Mouse (Mus musculus): ENCODE data around the gene Acrbp. TPM values are rescaled to one million over a fixed set of nuclear protein-coding genes. Genes with fewer than 3 reads are reported as not detected.
"Not testable (repeated sequence)": the region's sequence is repeated elsewhere in the genome, so short reads cannot be mapped to it uniquely, and the experiment has no call there.

Acrbp gene
- polyA plus RNA-seq (2012; ENCODE audit: insufficient read depth, insufficient read length, missing spikeins): 5.1 and 5.5 TPM in 2 replicates

- Histone ChIP-seq H3K4me1 (ENCODE audit: control insufficient read depth, insufficient read depth, insufficient read length, low read length) (no peaks in the 10 kb centered on the region), H3K4me3 (ENCODE audit: insufficient read depth, low read depth, low read length) (no peak within 1 kb of the TSS), H3K27ac (replicated peaks; ENCODE audit: low read depth, low read length) (no peak within 1 kb of the TSS)
These were observed at the start of gene Acrbp for GRCm38 (mm10) chr6:125049678-125050077. Gene Acrbp, plus strand, starts transcription at chr6:125049689.

- Histone ChIP-seq H3K27ac (replicated peaks; ENCODE audit: low read depth, low read length) (no peak overlapping the region), H3K4me3 (ENCODE audit: insufficient read depth, low read depth, low read length) (no peak overlapping the region), H3K4me1 (ENCODE audit: control insufficient read depth, insufficient read depth, insufficient read length, low read length) (0 out of 2 replicates have a peak, but pooled peaks cover 2% of the 10 kb centered on the region)
These were observed 45.8 kb upstream of the Acrbp start for GRCm38 (mm10) chr6:125003706-125004105.

DNA sequence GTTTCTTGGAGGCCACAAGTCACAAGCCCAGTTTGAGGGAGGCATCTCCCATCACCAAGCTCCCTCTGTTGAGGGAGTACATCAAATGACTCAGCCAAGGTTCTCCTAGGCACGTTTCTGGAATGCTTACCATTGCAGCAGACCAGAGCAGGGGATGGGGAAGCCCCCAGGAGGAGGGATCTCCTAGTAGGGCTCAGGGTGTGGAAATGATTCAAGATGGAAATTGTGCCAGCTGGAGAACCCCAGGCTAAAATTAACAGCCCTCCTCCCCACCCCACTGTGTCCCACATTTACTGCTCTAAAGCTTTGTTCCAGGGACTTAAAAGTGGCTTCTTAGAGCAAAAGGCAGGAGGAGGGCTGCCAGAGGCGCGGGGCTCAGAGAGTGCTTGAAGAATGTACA is 44.4 kb upstream of the Acrbp start:
- Histone ChIP-seq H3K4me1 (ENCODE audit: control insufficient read depth, insufficient read depth, insufficient read length, low read length) (0 out of 2 replicates have a peak, but pooled peaks cover 2% of the 10 kb centered on the region), H3K4me3 (ENCODE audit: insufficient read depth, low read depth, low read length) (no peak overlapping the region), H3K27ac (replicated peaks; ENCODE audit: low read depth, low read length) (no peak overlapping the region)

- Histone ChIP-seq H3K4me3 (ENCODE audit: insufficient read depth, low read depth, low read length) (peak overlapping the region; percentile 69), H3K4me1 (ENCODE audit: control insufficient read depth, insufficient read depth, insufficient read length, low read length) (0 out of 2 replicates have a peak, but pooled peaks cover 4% of the 10 kb centered on the region), H3K27ac (replicated peaks; ENCODE audit: low read depth, low read length) (peak overlapping the region; percentile 81; the same call in 1 of the 2 replicates)
These were observed 41.4 kb upstream of the Acrbp start for GRCm38 (mm10) chr6:125008060-125008459.

- Histone ChIP-seq H3K27ac (replicated peaks; ENCODE audit: low read depth, low read length) (peak overlapping the region; percentile 81), H3K4me3 (ENCODE audit: insufficient read depth, low read depth, low read length) (peak overlapping the region; percentile 69), H3K4me1 (ENCODE audit: control insufficient read depth, insufficient read depth, insufficient read length, low read length) (0 out of 2 replicates have a peak, but pooled peaks cover 4% of the 10 kb centered on the region)
These were observed 40.8 kb upstream of the Acrbp start for GRCm38 (mm10) chr6:125008586-125009128.

DNA sequence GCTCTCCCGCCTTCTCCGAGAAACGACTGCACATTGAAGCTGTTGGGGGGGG is 40.5 kb upstream of the Acrbp start, which contains the start of gene Zfp384:
Gene Zfp384, plus strand, starts transcription at position 17 of the 52 bp plus-strand sequence.
- Histone ChIP-seq H3K4me3 (ENCODE audit: insufficient read depth, low read depth, low read length) (peak within 1 kb of the TSS; percentile 77), H3K27ac (replicated peaks; ENCODE audit: low read depth, low read length) (peak within 1 kb of the TSS; percentile 91), H3K4me1 (ENCODE audit: control insufficient read depth, insufficient read depth, insufficient read length, low read length) (0 out of 2 replicates have a peak, but pooled peaks cover 4% of the 10 kb centered on the region)

GRCm38 (mm10) chr6:125009181-125010073 is 40.1 kb upstream of the Acrbp start:
- Histone ChIP-seq H3K4me3 (ENCODE audit: insufficient read depth, low read depth, low read length) (peak overlapping the region; percentile 77), H3K27ac (replicated peaks; ENCODE audit: low read depth, low read length) (peak overlapping the region; percentile 91), H3K4me1 (ENCODE audit: control insufficient read depth, insufficient read depth, insufficient read length, low read length) (0 out of 2 replicates have a peak, but pooled peaks cover 4% of the 10 kb centered on the region)

- H3K27ac ChIP-seq (replicated peaks; ENCODE audit: low read depth, low read length): no peak overlapping the region
- no peak overlapping the region for H3K4me3 ChIP-seq (ENCODE audit: insufficient read depth, low read depth, low read length)
- no peaks in the 10 kb centered on the region for H3K4me1 ChIP-seq (ENCODE audit: control insufficient read depth, insufficient read depth, insufficient read length, low read length)
These were observed 31.8 kb upstream of the Acrbp start for GRCm38 (mm10) chr6:125017682-125018081.

- H3K4me3 ChIP-seq (ENCODE audit: insufficient read depth, low read depth, low read length); H3K4me1 ChIP-seq (ENCODE audit: control insufficient read depth, insufficient read depth, insufficient read length, low read length); H3K27ac ChIP-seq (replicated peaks; ENCODE audit: low read depth, low read length): not testable (repeated sequence)
These were observed 19.0 kb upstream of the Acrbp start for GRCm38 (mm10) chr6:125030532-125030931.

DNA sequence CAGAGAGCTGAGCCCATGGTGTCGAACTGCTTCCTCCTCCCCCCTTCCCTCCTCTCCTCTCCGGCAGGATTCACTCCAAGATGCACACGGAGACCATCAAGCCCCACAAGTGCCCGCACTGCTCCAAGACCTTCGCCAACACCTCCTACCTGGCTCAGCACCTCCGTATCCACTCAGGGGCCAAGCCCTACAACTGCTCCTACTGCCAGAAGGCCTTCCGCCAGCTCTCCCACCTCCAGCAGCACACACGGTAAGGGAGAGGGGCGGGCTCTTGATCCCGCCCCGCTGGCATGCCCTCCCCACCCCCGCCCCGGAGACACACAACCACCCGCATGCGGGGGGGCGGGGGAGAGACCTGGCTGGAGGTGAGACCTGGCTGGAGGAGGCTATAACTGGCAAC is 17.9 kb upstream of the Acrbp start:
- H3K4me1 ChIP-seq (ENCODE audit: control insufficient read depth, insufficient read depth, insufficient read length, low read length): no peaks in the 10 kb centered on the region
- no peak overlapping the region for H3K4me3 ChIP-seq (ENCODE audit: insufficient read depth, low read depth, low read length)
- H3K27ac ChIP-seq (replicated peaks; ENCODE audit: low read depth, low read length): no peak overlapping the region

GRCm38 (mm10) chr6:125038666-125039065 is 10.8 kb upstream of the Acrbp start:
- Histone ChIP-seq H3K4me3 (ENCODE audit: insufficient read depth, low read depth, low read length) (peak overlapping the region; percentile 79; the same call in 1 of the 2 replicates), H3K27ac (replicated peaks; ENCODE audit: low read depth, low read length) (no peak overlapping the region), H3K4me1 (ENCODE audit: control insufficient read depth, insufficient read depth, insufficient read length, low read length) (peaks cover 3% of the 10 kb centered on the region; the same call in 1 of the 2 replicates)

GRCm38 (mm10) chr6:125039131-125039530 is 10.4 kb upstream of the Acrbp start:
- Histone ChIP-seq H3K27ac (replicated peaks; ENCODE audit: low read depth, low read length) (peak overlapping the region; percentile 85), H3K4me3 (ENCODE audit: insufficient read depth, low read depth, low read length) (peak overlapping the region; percentile 79), H3K4me1 (ENCODE audit: control insufficient read depth, insufficient read depth, insufficient read length, low read length) (peaks cover 3% of the 10 kb centered on the region; the same call in 1 of the 2 replicates)

GRCm38 (mm10) chr6:125039533-125040153 is 9.8 kb upstream of the Acrbp start, which contains the start of gene Ing4:
Gene Ing4, plus strand, starts transcription at chr6:125039760.
- peaks cover 3% of the 10 kb centered on the region; the same call in 1 of the 2 replicates for H3K4me1 ChIP-seq (ENCODE audit: control insufficient read depth, insufficient read depth, insufficient read length, low read length)
- H3K4me3 ChIP-seq (ENCODE audit: insufficient read depth, low read depth, low read length): peak within 1 kb of the TSS; percentile 79
- peak within 1 kb of the TSS; percentile 85 for H3K27ac ChIP-seq (replicated peaks; ENCODE audit: low read depth, low read length)

DNA sequence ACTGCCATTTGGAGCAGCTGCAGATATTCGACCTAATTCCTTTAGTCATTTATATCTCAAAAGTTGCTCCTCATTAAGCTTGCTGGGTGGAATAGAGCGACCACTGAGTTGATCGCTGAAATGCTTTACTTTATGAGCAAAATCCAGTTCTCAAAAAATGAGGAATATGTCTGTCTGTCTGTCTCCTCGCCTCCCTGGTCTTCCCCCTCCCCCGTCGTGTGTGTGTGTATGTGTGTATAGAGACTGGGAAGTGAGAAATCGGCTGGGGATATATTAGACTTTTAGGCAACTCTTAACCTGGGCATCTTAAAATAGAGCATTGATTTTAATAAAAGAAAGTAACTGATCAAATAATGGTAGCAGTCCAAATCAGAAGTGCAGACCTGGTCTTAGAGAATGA is 9.3 kb upstream of the Acrbp start:
- peak overlapping the region; percentile 79 for H3K4me3 ChIP-seq (ENCODE audit: insufficient read depth, low read depth, low read length)
- peaks cover 3% of the 10 kb centered on the region; the same call in 1 of the 2 replicates for H3K4me1 ChIP-seq (ENCODE audit: control insufficient read depth, insufficient read depth, insufficient read length, low read length)
- H3K27ac ChIP-seq (replicated peaks; ENCODE audit: low read depth, low read length): peak overlapping the region; percentile 80

GRCm38 (mm10) chr6:125041047-125041446 is 8.4 kb upstream of the Acrbp start:
- peak overlapping the region; percentile 80 for H3K27ac ChIP-seq (replicated peaks; ENCODE audit: low read depth, low read length)
- no peak overlapping the region for H3K4me3 ChIP-seq (ENCODE audit: insufficient read depth, low read depth, low read length)
- peaks cover 3% of the 10 kb centered on the region; the same call in 1 of the 2 replicates for H3K4me1 ChIP-seq (ENCODE audit: control insufficient read depth, insufficient read depth, insufficient read length, low read length)

Data from brown adipose tissue, adult 24 weeks (tissue).